Mouse (Mus musculus): ENCODE results near the gene Mcm2. TPM values are rescaled to one million over a fixed set of nuclear protein-coding genes. Genes with fewer than 3 reads are reported as not detected.
A peak's percentile ranks its signal among the peaks of the same experiment; 100 is the strongest.

Mcm2 gene
- polyA plus RNA-seq, 1 experiment: 8.1 TPM

DNA sequence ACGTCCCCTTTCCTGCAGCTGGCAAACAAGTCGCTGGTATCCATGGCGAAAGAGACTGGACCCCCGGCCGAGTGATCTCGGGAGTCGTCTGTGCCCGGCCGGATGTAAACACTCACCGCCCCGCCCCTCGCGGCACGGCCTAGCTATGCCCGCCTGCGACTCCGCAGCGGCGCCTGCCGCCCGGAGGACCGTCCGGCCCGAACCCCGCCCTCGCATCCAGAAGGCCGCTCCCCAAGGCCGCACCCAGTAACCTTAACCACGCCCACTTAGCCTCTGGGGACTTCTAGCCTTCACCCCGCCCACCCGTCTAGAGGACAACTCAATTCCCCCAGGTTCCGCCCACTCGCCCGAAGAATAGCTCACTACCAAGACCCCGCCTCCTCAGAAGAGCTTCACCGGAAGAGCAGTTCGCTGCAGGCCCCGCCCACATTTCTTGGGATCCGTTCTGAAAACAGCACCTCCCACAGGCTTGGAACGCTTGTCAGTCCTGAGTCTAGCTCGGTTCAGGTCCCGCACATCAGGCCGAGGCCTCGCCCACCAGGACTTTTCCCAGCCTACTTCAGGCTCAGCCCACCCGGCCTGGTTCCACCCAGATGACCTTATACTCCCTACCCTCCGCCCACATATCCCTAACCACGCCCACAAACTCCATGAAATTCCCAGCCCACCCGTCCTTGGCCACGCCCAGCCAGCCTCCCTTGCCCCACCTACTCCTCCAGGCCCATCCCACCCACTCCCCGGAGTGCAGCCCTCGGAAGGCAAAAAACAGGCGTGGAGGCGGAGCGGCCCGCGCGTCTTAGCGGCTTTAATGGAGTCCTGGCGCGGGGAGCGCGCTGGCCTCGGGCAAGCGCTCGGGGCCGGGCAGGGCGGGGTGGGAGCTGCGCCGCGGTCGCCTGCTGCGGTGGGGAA, 56.5 kb downstream of the Mcm2 start, which contains the start of gene Abtb1:
Gene Abtb1, minus strand, starts transcription at position 204 of the 909 bp plus-strand sequence.
- peaks cover 21% of the 10 kb centered on the region for H3K4me1 ChIP-seq (ENCODE audit: control insufficient read depth, insufficient read depth, low read length)
- H3K36me3 ChIP-seq (ENCODE audit: control insufficient read depth, insufficient read depth, low read length): no peaks in the 10 kb centered on the region
- peak within 1 kb of the TSS; percentile 79 for H3K27ac ChIP-seq (ENCODE audit: control insufficient read depth, insufficient read depth, low read depth, low read length)
- peak within 1 kb of the TSS; percentile 90 for H3K4me3 ChIP-seq (ENCODE audit: control insufficient read depth, low read depth, low read length)
- H3K27me3 ChIP-seq (ENCODE audit: control insufficient read depth, insufficient read depth, low read length): no peaks in the 10 kb centered on the region
- TF ChIP-seq POLR2A (IDR thresholded peaks at IDR 0.05; ENCODE audit: control insufficient read depth, low read depth, low read length) (peak; percentile 25; the same call in 1 of the 2 replicates), CTCF (IDR thresholded peaks at IDR 0.05; ENCODE audit: control insufficient read depth, insufficient read depth, insufficient replicate concordance, low read depth, low read length) (peak; percentile 34; the same call in 1 of the 2 replicates)

DNA sequence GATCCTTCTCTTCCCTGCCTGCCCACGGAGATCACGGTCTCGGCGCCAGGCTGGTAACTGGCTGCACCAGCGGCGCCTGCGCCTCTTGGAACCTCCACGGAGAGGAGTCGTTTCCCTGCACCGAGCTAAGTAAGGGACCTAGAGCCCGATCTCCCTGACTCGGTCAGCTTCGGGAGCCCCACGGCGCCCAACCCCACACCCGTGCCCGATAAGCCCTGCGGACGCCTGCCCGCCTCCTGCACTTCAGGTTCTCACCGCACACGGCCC, 57.1 kb downstream of the Mcm2 start:
- H3K36me3 ChIP-seq (ENCODE audit: control insufficient read depth, insufficient read depth, low read length): no peaks in the 10 kb centered on the region
- TF ChIP-seq POLR2A (IDR thresholded peaks at IDR 0.05; ENCODE audit: control insufficient read depth, low read depth, low read length) (no peak), CTCF (IDR thresholded peaks at IDR 0.05; ENCODE audit: control insufficient read depth, insufficient read depth, insufficient replicate concordance, low read depth, low read length) (no peak)
- peak overlapping the region; percentile 79 for H3K27ac ChIP-seq (ENCODE audit: control insufficient read depth, insufficient read depth, low read depth, low read length)
- H3K4me3 ChIP-seq (ENCODE audit: control insufficient read depth, low read depth, low read length): peak overlapping the region; percentile 90
- H3K27me3 ChIP-seq (ENCODE audit: control insufficient read depth, insufficient read depth, low read length): no peaks in the 10 kb centered on the region
- H3K4me1 ChIP-seq (ENCODE audit: control insufficient read depth, insufficient read depth, low read length): peaks cover 21% of the 10 kb centered on the region

- Histone ChIP-seq H3K4me1 (ENCODE audit: control insufficient read depth, insufficient read depth, low read length) (peaks cover 21% of the 10 kb centered on the region), H3K4me3 (ENCODE audit: control insufficient read depth, low read depth, low read length) (peak overlapping the region; percentile 90), H3K27ac (ENCODE audit: control insufficient read depth, insufficient read depth, low read depth, low read length) (peak overlapping the region; percentile 79), H3K36me3 (ENCODE audit: control insufficient read depth, insufficient read depth, low read length) (no peaks in the 10 kb centered on the region), H3K27me3 (ENCODE audit: control insufficient read depth, insufficient read depth, low read length) (no peaks in the 10 kb centered on the region)
- TF ChIP-seq POLR2A (IDR thresholded peaks at IDR 0.05; ENCODE audit: control insufficient read depth, low read depth, low read length) (no peak), CTCF (IDR thresholded peaks at IDR 0.05; ENCODE audit: control insufficient read depth, insufficient read depth, insufficient replicate concordance, low read depth, low read length) (no peak)
Observed at GRCm38 (mm10) chr6:88840791-88841513, 57.6 kb downstream of the Mcm2 start.

- Histone ChIP-seq H3K27me3 (ENCODE audit: control insufficient read depth, insufficient read depth, low read length) (no peaks in the 10 kb centered on the region), H3K4me1 (ENCODE audit: control insufficient read depth, insufficient read depth, low read length) (peaks cover 21% of the 10 kb centered on the region), H3K4me3 (ENCODE audit: control insufficient read depth, low read depth, low read length) (peak overlapping the region; percentile 90; the same call in 1 of the 2 replicates), H3K36me3 (ENCODE audit: control insufficient read depth, insufficient read depth, low read length) (no peaks in the 10 kb centered on the region), H3K27ac (ENCODE audit: control insufficient read depth, insufficient read depth, low read depth, low read length) (no peak overlapping the region)
- TF ChIP-seq CTCF (IDR thresholded peaks at IDR 0.05; ENCODE audit: control insufficient read depth, insufficient read depth, insufficient replicate concordance, low read depth, low read length): no peak
- no peak for TF ChIP-seq POLR2A (IDR thresholded peaks at IDR 0.05; ENCODE audit: control insufficient read depth, low read depth, low read length)
Observed at GRCm38 (mm10) chr6:88840211-88840610, 58.4 kb downstream of the Mcm2 start.

DNA sequence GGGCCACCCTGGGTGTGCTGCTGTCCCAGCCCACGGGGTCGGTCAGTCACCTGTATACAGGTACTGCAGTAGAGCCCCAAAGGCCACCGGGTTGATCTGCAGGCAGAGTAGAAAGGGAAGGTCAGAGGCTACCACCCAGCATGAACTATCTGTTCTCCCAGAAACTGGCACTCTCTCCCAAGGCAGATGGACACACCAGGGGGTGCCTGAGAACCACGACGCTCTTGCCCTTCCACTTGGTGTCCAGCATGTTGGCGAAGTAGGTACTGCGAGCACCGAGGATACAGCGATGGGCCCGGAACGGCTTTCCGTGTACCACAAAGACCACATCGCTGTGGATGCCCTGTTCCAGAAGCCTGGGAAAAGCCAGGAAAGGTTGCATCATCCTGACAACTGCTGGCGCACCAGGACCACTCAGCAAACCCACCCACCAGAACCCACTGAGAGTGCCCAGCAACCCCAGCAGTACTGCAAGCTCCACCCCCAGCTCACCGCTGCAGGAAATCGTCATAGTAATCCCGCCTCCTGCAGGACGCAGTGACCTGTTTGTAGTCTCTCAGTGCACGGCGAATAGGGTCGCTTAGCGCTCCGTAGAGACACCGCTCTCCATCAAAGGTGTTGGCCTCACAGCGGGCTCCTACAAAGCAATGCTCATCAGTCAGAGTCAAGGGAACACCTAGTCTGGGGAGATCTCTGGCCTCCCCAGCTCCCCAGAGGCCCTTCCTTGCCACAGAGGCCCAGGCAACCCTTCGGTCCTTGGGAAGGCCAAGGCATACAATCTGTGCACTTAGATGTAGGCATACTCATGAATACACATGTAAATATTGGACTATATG, 59.2 kb downstream of the Mcm2 start:
- H3K27me3 ChIP-seq (ENCODE audit: control insufficient read depth, insufficient read depth, low read length): no peaks in the 10 kb centered on the region
- H3K4me3 ChIP-seq (ENCODE audit: control insufficient read depth, low read depth, low read length): no peak overlapping the region
- no peak overlapping the region for H3K27ac ChIP-seq (ENCODE audit: control insufficient read depth, insufficient read depth, low read depth, low read length)
- peaks cover 21% of the 10 kb centered on the region for H3K4me1 ChIP-seq (ENCODE audit: control insufficient read depth, insufficient read depth, low read length)
- no peak for TF ChIP-seq CTCF (IDR thresholded peaks at IDR 0.05; ENCODE audit: control insufficient read depth, insufficient read depth, insufficient replicate concordance, low read depth, low read length)
- TF ChIP-seq POLR2A (IDR thresholded peaks at IDR 0.05; ENCODE audit: control insufficient read depth, low read depth, low read length): no peak
- H3K36me3 ChIP-seq (ENCODE audit: control insufficient read depth, insufficient read depth, low read length): no peaks in the 10 kb centered on the region

- Histone ChIP-seq H3K36me3 (ENCODE audit: control insufficient read depth, insufficient read depth, low read length) (no peaks in the 10 kb centered on the region), H3K4me3 (ENCODE audit: control insufficient read depth, low read depth, low read length) (no peak overlapping the region), H3K4me1 (ENCODE audit: control insufficient read depth, insufficient read depth, low read length) (peaks cover 20% of the 10 kb centered on the region), H3K27me3 (ENCODE audit: control insufficient read depth, insufficient read depth, low read length) (no peaks in the 10 kb centered on the region), H3K27ac (ENCODE audit: control insufficient read depth, insufficient read depth, low read depth, low read length) (no peak overlapping the region)
- TF ChIP-seq POLR2A (IDR thresholded peaks at IDR 0.05; ENCODE audit: control insufficient read depth, low read depth, low read length): no peak
- no peak for TF ChIP-seq CTCF (IDR thresholded peaks at IDR 0.05; ENCODE audit: control insufficient read depth, insufficient read depth, insufficient replicate concordance, low read depth, low read length)
Observed at GRCm38 (mm10) chr6:88838613-88839012, 60.0 kb downstream of the Mcm2 start.

Data from testis, adult 2 months (tissue).